Mouse (Mus musculus) CH12.LX (cell line): ENCODE results near the gene Cd247.

Source experiments
- CTCF ChIP-seq, 2 experiments: IDR thresholded peaks in 1 of 2; conservative IDR thresholded peaks in 1 of 2; 2 replicates each; pipeline ENCODE4 v1.5.1; 2011 to 2012; ENCODE audit warnings: low read depth in 2 of 2, low read length in 2 of 2, improper control_type of control experiment in 1 of 2, inconsistent platforms in 1 of 2, mild to moderate bottlenecking in 1 of 2, moderate library complexity in 1 of 2
- EP300 ChIP-seq: IDR thresholded peaks from 2 replicates; pipeline ENCODE4 v1.6.1; 2011; ENCODE audit warnings: low read length, improper control_type of control experiment
- IRF4 ChIP-seq: IDR thresholded peaks from 2 replicates; pipeline ENCODE4 v1.6.1; 2014; ENCODE audit warnings: low read depth, mild to moderate bottlenecking, inconsistent platforms, low read length, improper control_type of control experiment
- POLR2A ChIP-seq: IDR thresholded peaks from 2 replicates; pipeline ENCODE4 v1.6.1; 2011; ENCODE audit warnings: low read depth, mild to moderate bottlenecking, improper control_type of control experiment, low read length
- SMC3 ChIP-seq: IDR thresholded peaks from 2 replicates; pipeline ENCODE4 v1.6.1; 2011; ENCODE audit warnings: low read depth, low read length, improper control_type of control experiment
- TBP ChIP-seq: conservative IDR thresholded peaks from 2 replicates; pipeline ENCODE4 v1.6.1; 2011; ENCODE audit warnings: low read depth, low read length, improper control_type of control experiment

GRCm38 (mm10) chr1:165817264-165817663, 28.8 kb downstream of the Cd247 start:
- TF ChIP-seq CTCF (conservative IDR thresholded peaks at IDR 0.05 in 1 of 2, IDR thresholded peaks at IDR 0.05 in 1 of 2; ENCODE audit: low read depth in 2 of 2, low read length in 2 of 2) (no peak), IRF4 (no peak), POLR2A (no peak), SMC3 (no peak), EP300 (no peak), TBP (no peak)
